Mouse (Mus musculus) liver, postnatal 0 days (tissue): ENCODE results near the gene Cort.

Experiments
- CTCF ChIP-seq: sonication (generic); IDR thresholded peaks from 2 replicates; pipeline ENCODE4 v1.5.1; 2016; ENCODE audit warnings: antibody characterized with exemption, low read depth
- EP300 ChIP-seq: IDR thresholded peaks from 2 replicates; pipeline ENCODE4 v1.6.1; 2016; ENCODE audit warnings: antibody characterized with exemption, low read depth, mild to moderate bottlenecking

DNA sequence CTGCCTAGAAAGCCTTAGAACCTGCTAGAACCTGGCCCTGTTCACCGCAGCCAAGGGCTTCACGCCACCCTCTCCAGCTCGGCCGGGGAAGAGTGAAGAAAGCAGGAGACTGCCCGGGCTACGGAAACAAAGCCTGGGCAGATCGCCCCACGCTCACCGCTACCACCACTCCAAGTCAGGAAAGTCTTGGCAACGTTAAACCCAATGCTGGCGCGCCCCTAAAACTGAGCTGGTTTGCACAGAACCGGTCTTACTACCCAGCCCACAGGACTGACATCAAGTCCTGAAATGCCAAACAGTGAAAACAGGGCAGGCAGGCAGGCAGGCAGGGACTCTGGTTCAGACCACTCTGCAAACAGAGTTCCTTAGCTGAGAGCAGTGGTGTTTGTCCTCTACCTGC is 51.5 kb downstream of the Cort start:
- no peak for TF ChIP-seq EP300
- no peak for TF ChIP-seq CTCF
